Mouse (Mus musculus): ENCODE measurements around the gene Aifm2.

GRCm38 (mm10) chr10:61720331-61720730 lies 5.3 kb downstream of the Aifm2 start:
- TF ChIP-seq CTCF (IDR thresholded peaks at IDR 0.05; ENCODE audit: borderline replicate concordance, insufficient read depth, low read depth, low read length) (no peak), POLR2A (IDR thresholded peaks at IDR 0.05; ENCODE audit: borderline replicate concordance, insufficient read depth, low read length) (no peak)
